Mouse (Mus musculus) stomach, embryonic 16.5 days (tissue): ENCODE results near the gene Fdxr. TPM values are rescaled to one million over a fixed set of nuclear protein-coding genes. Genes with fewer than 3 reads are reported as not detected.

ENCODE experiments used
- ATAC-seq: fragments of 200-750 bp; cut with Nextera tagmentation; 2 replicates; pipeline ENCODE4 v1.8.0; 2017; ENCODE audit warnings: moderate number of reproducible peaks, moderate TSS enrichment; ENCODE audit not compliant: insufficient read depth, low FRiP score
- H3K27ac ChIP-seq: fragments of 300-500 bp; sonication (generic); 2 replicates; pipeline ENCODE4 v1.5.1; 2014; ENCODE audit warnings: low read length
- H3K27me3 ChIP-seq: fragments of 300-500 bp; sonication (generic); 2 replicates; pipeline ENCODE4 v1.6.1; 2014; ENCODE audit warnings: low read length, control low read depth, mixed read lengths; ENCODE audit not compliant: control insufficient read depth, insufficient read depth
- H3K36me3 ChIP-seq: fragments of 300-500 bp; sonication (generic); 2 replicates; pipeline ENCODE4 v1.6.1; 2014; ENCODE audit warnings: low read length; ENCODE audit not compliant: control insufficient read depth, insufficient read depth
- H3K4me1 ChIP-seq: fragments of 300-500 bp; sonication (generic); 2 replicates; pipeline ENCODE4 v1.6.1; 2014; ENCODE audit warnings: low read length, control low read depth, mixed read lengths; ENCODE audit not compliant: control insufficient read depth, insufficient read depth
- H3K4me2 ChIP-seq: fragments of 300-500 bp; sonication (generic); 2 replicates; pipeline ENCODE4 v1.6.1; 2014; ENCODE audit warnings: low read depth, low read length, mixed read lengths
- H3K4me3 ChIP-seq: fragments of 300-500 bp; sonication (generic); replicated peaks from 2 replicates; pipeline ENCODE4 v1.5.1; 2014; ENCODE audit warnings: mild to moderate bottlenecking, low read length
- H3K9ac ChIP-seq: fragments of 300-500 bp; sonication (generic); 2 replicates; pipeline ENCODE4 v1.6.1; 2014; ENCODE audit warnings: low read length
- H3K9me3 ChIP-seq: fragments of 300-500 bp; sonication (generic); replicated peaks from 2 replicates; pipeline ENCODE4 v1.6.1; 2016; ENCODE audit warnings: low read length, control low read depth; ENCODE audit not compliant: control insufficient read depth
- WGBS: fragments of 180-500 bp; shearing (Covaris S2); extraction: QIAGEN DNeasy Blood & Tissue Kit; methylation state at CpG from one replicate; pipeline ENCODE4 v1.1.7; 2014; 5-methylcytosine and 5-hydroxymethylcytosine counted together
- polyA plus RNA-seq: library from polyadenylated mRNA; unstranded; fragments of >200 nt; fragmentation: Nextera tagmentation; extraction: Ambion mirVana; gene quantifications from 2 replicates; pipeline ENCODE4 v1.2.1, GENCODE M21; 2015

Fdxr gene
- polyA plus RNA-seq, 1 experiment from 2014 or later: 15.9 TPM

GRCm38 (mm10) chr11:115241402-115241801 is 35.4 kb downstream of the Fdxr start:
- H3K4me2 ChIP-seq: no peak overlapping the region
- 78% methylated on average over 11 of the region's 11 CpGs for WGBS
- H3K4me1 ChIP-seq: no peaks in the 10 kb centered on the region
- no peaks in the 10 kb centered on the region for H3K36me3 ChIP-seq
- no peak overlapping the region for H3K9ac ChIP-seq
- no peak overlapping the region for H3K4me3 ChIP-seq
- ATAC-seq: no peak
- H3K27me3 ChIP-seq: no peaks in the 10 kb centered on the region
- H3K9me3 ChIP-seq: no peaks in the 10 kb centered on the region
- no peak overlapping the region for H3K27ac ChIP-seq

DNA sequence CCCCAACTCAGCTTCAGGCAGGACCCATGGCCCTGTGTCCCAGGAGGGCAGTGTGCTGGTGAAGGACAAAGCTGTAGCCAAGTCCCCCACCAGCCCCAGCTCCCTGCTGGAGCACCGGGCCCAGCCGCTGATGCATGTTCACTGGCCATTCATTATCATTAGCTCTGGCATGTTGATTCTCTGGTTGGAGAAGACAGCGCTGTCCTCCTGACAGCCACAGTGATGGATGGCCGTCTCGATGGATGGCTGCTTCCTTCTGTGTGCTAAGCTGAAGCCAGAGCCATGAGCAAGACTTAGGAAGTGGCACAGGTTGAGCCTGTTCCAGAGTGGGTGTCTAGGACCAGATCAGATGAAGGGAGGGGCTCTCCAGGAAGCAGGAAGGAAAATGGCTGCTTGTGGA is 40.3 kb downstream of the Fdxr start:
- no peak overlapping the region; the same call in 1 of the 2 replicates for H3K9ac ChIP-seq
- H3K27ac ChIP-seq: peak overlapping the region; percentile 29; the same call in 1 of the 2 replicates
- no peaks in the 10 kb centered on the region for H3K36me3 ChIP-seq
- peaks cover 12% of the 10 kb centered on the region for H3K4me1 ChIP-seq
- ATAC-seq: no peak
- no peak overlapping the region for H3K4me2 ChIP-seq
- H3K9me3 ChIP-seq: no peaks in the 10 kb centered on the region
- WGBS: 23% methylated on average over 5 of the region's 5 CpGs
- H3K4me3 ChIP-seq: no peak overlapping the region
- H3K27me3 ChIP-seq: no peaks in the 10 kb centered on the region

GRCm38 (mm10) chr11:115234320-115235044 is 42.4 kb downstream of the Fdxr start:
- ATAC-seq: no peak
- no peak overlapping the region for H3K9ac ChIP-seq
- H3K9me3 ChIP-seq: no peaks in the 10 kb centered on the region
- H3K36me3 ChIP-seq: no peaks in the 10 kb centered on the region
- 75% methylated on average over 15 of the region's 15 CpGs for WGBS
- no peak overlapping the region for H3K4me3 ChIP-seq
- peaks cover 17% of the 10 kb centered on the region for H3K4me1 ChIP-seq
- H3K4me2 ChIP-seq: no peak overlapping the region
- H3K27ac ChIP-seq: no peak overlapping the region
- no peaks in the 10 kb centered on the region for H3K27me3 ChIP-seq

GRCm38 (mm10) chr11:115233526-115234290 is 43.1 kb downstream of the Fdxr start:
- Histone ChIP-seq H3K4me2 (no peak overlapping the region), H3K27me3 (no peaks in the 10 kb centered on the region), H3K4me1 (peaks cover 17% of the 10 kb centered on the region), H3K4me3 (no peak overlapping the region), H3K27ac (no peak overlapping the region), H3K9me3 (no peaks in the 10 kb centered on the region), H3K9ac (no peak overlapping the region), H3K36me3 (no peaks in the 10 kb centered on the region)
- ATAC-seq: no peak
- 71% methylated on average over 20 of the region's 20 CpGs for WGBS

- Histone ChIP-seq H3K9ac (no peak overlapping the region), H3K27me3 (no peaks in the 10 kb centered on the region), H3K4me2 (no peak overlapping the region), H3K36me3 (no peaks in the 10 kb centered on the region), H3K9me3 (no peaks in the 10 kb centered on the region), H3K4me1 (peaks cover 17% of the 10 kb centered on the region), H3K4me3 (no peak overlapping the region), H3K27ac (no peak overlapping the region)
- WGBS: 88% methylated on average over 5 of the region's 5 CpGs
- ATAC-seq: no peak
Measured at GRCm38 (mm10) chr11:115232889-115233288, 44.0 kb downstream of the Fdxr start.

- no peak for ATAC-seq
- no peaks in the 10 kb centered on the region for H3K36me3 ChIP-seq
- H3K27ac ChIP-seq: peak overlapping the region; percentile 81
- WGBS: 48% methylated on average over 9 of the region's 9 CpGs
- H3K4me1 ChIP-seq: peaks cover 17% of the 10 kb centered on the region
- H3K4me2 ChIP-seq: no peak overlapping the region; the same call in 1 of the 2 replicates
- H3K9me3 ChIP-seq: no peaks in the 10 kb centered on the region
- no peak overlapping the region for H3K4me3 ChIP-seq
- peak overlapping the region; percentile 18; the same call in 1 of the 2 replicates for H3K9ac ChIP-seq
- no peaks in the 10 kb centered on the region for H3K27me3 ChIP-seq
Measured at GRCm38 (mm10) chr11:115231924-115232323, 44.9 kb downstream of the Fdxr start.

DNA sequence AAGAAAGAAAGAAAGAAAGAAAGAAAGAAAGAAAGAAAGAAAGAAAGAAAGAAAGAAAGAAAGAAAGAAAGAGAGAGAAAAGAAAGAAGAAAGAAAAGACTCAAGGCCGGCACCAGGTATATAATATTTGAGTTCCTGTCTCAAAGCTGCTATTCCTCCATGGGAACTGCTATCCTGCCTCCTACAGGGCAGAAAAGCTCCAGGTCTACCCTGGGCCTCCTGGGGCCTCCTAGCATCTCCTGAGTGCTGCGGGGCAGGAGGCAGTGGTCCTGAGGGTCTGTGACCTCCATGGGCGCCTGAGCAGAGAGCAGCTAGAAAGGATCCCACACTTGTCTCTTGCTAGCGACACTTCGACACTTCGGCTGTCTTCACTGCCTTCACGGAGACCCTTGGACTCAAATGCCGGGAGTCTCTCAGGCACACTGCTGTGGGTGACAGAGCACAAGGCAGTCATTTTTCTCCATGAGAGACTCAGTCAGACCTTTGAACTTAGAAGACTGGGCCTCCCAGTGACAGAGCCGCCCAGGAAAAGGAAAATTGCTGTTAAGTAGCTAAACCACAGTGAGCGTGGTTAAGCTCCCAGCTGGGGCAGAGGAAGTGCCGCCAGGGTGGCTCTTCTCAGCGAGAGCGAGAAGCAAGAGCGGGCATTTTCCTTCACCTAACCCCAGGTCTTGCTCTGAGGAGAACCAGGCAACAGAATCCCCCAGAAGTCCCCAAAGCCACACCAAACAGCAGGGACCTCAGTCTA is 45.5 kb downstream of the Fdxr start:
- Histone ChIP-seq H3K9ac (peak overlapping the region; percentile 18; the same call in 1 of the 2 replicates), H3K27me3 (no peaks in the 10 kb centered on the region), H3K9me3 (no peaks in the 10 kb centered on the region), H3K4me2 (no peak overlapping the region; the same call in 1 of the 2 replicates), H3K4me3 (no peak overlapping the region), H3K27ac (peak overlapping the region; percentile 81), H3K4me1 (peaks cover 17% of the 10 kb centered on the region), H3K36me3 (no peaks in the 10 kb centered on the region)
- ATAC-seq: no peak
- WGBS: 44% methylated on average over 14 of the region's 14 CpGs

DNA sequence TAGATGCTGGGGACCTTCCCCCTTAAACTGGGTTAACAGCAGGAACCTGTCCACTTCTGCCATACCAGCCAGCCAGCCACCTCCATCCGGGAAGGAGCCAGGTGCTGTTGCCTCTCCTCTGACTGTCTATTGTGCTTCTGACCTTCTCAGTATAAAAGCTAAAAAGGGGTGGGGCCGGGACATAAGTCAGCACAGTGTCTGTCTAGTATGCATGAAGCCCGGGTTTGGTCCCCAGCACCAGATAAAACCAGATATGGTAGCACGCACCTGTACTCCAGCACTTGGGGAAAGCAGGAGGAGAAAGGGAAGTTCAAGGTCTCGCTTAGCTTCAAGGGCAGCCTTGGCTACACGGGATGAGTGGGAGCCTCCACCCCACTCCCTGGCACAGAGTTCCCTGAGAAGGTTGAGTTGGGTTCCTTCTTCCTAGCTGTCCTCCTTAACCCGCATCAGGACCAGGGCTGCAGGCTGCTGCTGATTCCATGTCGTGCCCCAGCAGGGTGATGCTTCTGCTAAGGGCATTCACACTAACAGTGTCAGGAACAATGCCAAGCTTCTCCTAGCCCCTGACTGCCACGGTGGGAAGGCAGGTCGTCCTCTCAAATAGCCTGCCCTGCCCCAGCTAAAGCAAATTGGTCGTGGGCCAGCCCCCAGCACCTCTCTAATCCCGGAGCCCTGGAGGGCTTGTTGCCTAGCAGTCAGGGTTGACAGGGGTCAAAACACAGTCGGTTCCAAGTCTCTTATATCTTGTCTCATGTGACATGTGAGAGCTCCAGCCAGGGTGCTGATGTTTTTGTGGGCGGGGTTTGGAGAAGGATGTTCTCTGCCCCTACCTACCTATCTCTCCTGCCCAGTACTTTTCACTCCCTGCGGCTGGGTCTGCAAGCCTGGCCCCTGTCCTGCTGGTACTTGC is 47.6 kb downstream of the Fdxr start:
- Histone ChIP-seq H3K9me3 (no peaks in the 10 kb centered on the region), H3K27ac (no peak overlapping the region), H3K27me3 (0 out of 2 replicates have a peak, but pooled peaks cover 4% of the 10 kb centered on the region), H3K4me2 (no peak overlapping the region), H3K4me3 (no peak overlapping the region), H3K9ac (no peak overlapping the region), H3K4me1 (peaks cover 14% of the 10 kb centered on the region), H3K36me3 (no peaks in the 10 kb centered on the region)
- ATAC-seq: no peak
- 51% methylated on average over 15 of the region's 15 CpGs for WGBS
